Mouse (Mus musculus): ENCODE results near the gene Chgb. TPM values are rescaled to one million over a fixed set of nuclear protein-coding genes. Genes with fewer than 3 reads are reported as not detected.

Gene Chgb
- not detected for polyA plus RNA-seq (2017; shearing (Covaris generic))

DNA sequence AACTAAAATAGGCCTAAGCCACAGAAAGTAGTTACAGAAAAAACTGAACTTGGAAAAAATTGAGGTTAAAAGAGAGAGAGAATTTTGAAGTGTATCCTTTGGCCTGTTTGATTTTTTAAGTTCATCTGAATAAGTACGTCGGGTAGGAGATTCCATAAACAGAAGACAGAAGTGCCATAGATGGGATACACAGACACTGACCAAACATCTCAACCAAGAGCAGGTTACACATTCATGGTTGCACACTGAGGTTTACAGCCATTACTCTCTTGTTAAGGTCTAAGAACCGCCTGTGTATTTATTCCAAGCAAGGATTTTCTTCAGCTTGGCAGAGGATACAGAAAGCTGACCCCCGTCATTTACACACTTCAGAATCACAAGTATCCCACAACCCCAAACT lies at the start of gene Chgb:
Gene Chgb, plus strand, starts transcription at position 301 of the 400 bp plus-strand sequence.

GRCm38 (mm10) chr2:132815608-132816314 lies 34.7 kb downstream of the Chgb start, which contains the start of the genes Trmt6 and Mcm8:
Gene Trmt6 (minus strand): TSS chr2:132816055.
Gene Mcm8 (plus strand): TSS chr2:132816141.

Other genes with a start within 250 kb of the Chgb start
- gene Gpcpd1, start 193.5 kb upstream of the Chgb start, polyA plus RNA-seq (2017; shearing (Covaris generic)) = 78.1 TPM
- 40.7 TPM for gene Shld1, start 94.3 kb upstream of the Chgb start, polyA plus RNA-seq (2017; shearing (Covaris generic))
- gene Trmt6, start 34.8 kb downstream of the Chgb start, polyA plus RNA-seq (2017; shearing (Covaris generic)) = 54.7 TPM
- gene Mcm8, start 34.9 kb downstream of the Chgb start, polyA plus RNA-seq (2017; shearing (Covaris generic)) = 2.7 TPM
- gene Crls1, start 65.4 kb downstream of the Chgb start, polyA plus RNA-seq (2017; shearing (Covaris generic)) = 0.98 TPM
- 0.48 TPM for gene Lrrn4, start 99.6 kb downstream of the Chgb start, polyA plus RNA-seq (2017; shearing (Covaris generic))
- gene Fermt1, start 164.6 kb downstream of the Chgb start, polyA plus RNA-seq (2017; shearing (Covaris generic)) = 0.21 TPM